Mouse (Mus musculus): ENCODE results near the gene Usp6nl. TPM values are rescaled to one million over a fixed set of nuclear protein-coding genes. Genes with fewer than 3 reads are reported as not detected.

Gene Usp6nl
- polyA plus RNA-seq (2021; fragmentation: Nextera tagmentation), result 3.7 and 5.0 TPM in 2 replicates
- long read RNA-seq, experiment 1, full-length matches to known transcripts, result 4 of 28 reads
- long read RNA-seq, experiment 1, partial matches to known transcripts, result 2 of 28 reads
- long read RNA-seq, experiment 1, other reads (novel, unspliced or antisense), result 22 of 28 reads
- long read RNA-seq, experiment 2, full-length matches to known transcripts, result 1 of 7 reads
- long read RNA-seq, experiment 2, partial matches to known transcripts, result 0 of 7 reads
- long read RNA-seq, experiment 2, other reads (novel, unspliced or antisense), result 6 of 7 reads

DNA sequence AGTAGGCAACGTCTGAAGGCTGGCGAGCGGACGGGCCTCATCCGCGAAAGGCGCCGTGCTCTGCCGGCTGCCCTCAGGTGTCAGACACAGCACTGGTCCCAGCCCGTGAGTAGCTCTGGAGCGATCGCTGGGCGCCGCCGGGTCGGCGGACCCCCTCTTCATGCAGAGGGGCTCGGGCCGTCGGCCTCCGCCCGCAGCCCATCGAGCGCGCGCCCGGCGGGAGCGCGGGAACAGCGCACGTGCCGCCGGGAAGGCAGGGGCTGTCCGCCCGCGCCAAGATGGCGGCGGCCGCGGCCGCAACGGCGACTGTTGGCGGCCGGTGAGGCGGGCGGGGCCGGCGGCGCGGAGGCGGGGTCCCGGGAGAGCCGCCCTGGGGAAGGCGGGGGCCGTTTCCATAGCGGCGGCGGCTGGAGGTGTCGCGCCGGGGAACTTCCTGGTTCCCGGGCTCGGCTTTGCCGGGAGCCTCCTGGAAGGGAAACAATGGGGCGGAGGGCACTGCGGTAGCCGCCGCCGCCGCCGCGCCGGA, at the start of gene Usp6nl:
Gene Usp6nl (plus strand): TSS at position 292 of the 526 bp plus-strand sequence.

Other genes starting within 250 kb of the Usp6nl start
- 4.3 and 4.8 TPM in 2 replicates for gene Proser2, start 192.5 kb upstream of the Usp6nl start, polyA plus RNA-seq (2021; fragmentation: Nextera tagmentation)
- 1.4 and 1.9 TPM in 2 replicates for gene Echdc3, start 109.6 kb upstream of the Usp6nl start, polyA plus RNA-seq (2021; fragmentation: Nextera tagmentation)